Mouse (Mus musculus): Measurements from ENCODE around the gene 1700001P01Rik. TPM values are rescaled to one million over a fixed set of nuclear protein-coding genes. Genes with fewer than 3 reads are reported as not detected.
"Not testable (repeated sequence)": the region's sequence is repeated elsewhere in the genome, so short reads cannot be mapped to it uniquely, and the experiment has no call there.

The 1700001P01Rik gene
- polyA plus RNA-seq, 1 experiment from 2014 or later, result 0.98 TPM

GRCm38 (mm10) chr11:97799994-97800690 is 24.4 kb upstream of the 1700001P01Rik start:
- no peaks in the 10 kb centered on the region for H3K27me3 ChIP-seq
- H3K4me2 ChIP-seq (replicated peaks), result peak overlapping the region; percentile 77
- peaks cover 37% of the 10 kb centered on the region for H3K4me1 ChIP-seq
- H3K36me3 ChIP-seq, result no peaks in the 10 kb centered on the region
- peak; percentile 62 for ATAC-seq (ENCODE audit: low FRiP score)
- H3K4me3 ChIP-seq, result peak overlapping the region; percentile 93
- H3K9ac ChIP-seq, result peak overlapping the region; percentile 92
- under 1% methylated on average over 19 of the region's 43 CpGs for WGBS
- H3K9me3 ChIP-seq (replicated peaks), result no peaks in the 10 kb centered on the region
- H3K27ac ChIP-seq, result peak overlapping the region; percentile 98

GRCm38 (mm10) chr11:97799146-97799993 is 23.7 kb upstream of the 1700001P01Rik start:
- under 1% methylated on average over 64 of the region's 71 CpGs for WGBS
- no peaks in the 10 kb centered on the region for H3K36me3 ChIP-seq
- peak overlapping the region; percentile 93 for H3K4me3 ChIP-seq
- ATAC-seq (ENCODE audit: low FRiP score), result peak; percentile 83
- no peaks in the 10 kb centered on the region for H3K9me3 ChIP-seq (replicated peaks)
- H3K27ac ChIP-seq, result peak overlapping the region; percentile 98
- peak overlapping the region; percentile 92 for H3K9ac ChIP-seq
- H3K27me3 ChIP-seq, result no peaks in the 10 kb centered on the region
- H3K4me1 ChIP-seq, result peaks cover 30% of the 10 kb centered on the region
- H3K4me2 ChIP-seq (replicated peaks), result peak overlapping the region; percentile 77

DNA sequence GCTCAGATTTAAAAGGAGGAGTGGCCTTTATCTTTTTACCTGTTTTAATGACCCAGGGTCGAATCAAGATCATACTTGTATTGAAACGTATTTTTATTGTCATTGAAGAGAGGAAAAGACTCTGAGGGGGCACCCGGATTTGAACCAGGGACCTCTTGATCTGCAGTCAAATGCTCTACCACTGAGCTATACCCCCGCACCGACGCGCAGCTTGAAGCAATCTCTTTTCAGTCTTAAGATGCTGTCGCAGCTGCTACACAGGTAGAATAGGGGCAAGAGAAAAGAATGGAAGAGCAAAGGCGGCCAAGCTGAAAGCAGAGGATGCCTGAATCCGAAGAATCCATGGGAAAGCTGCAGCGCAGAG is 23.0 kb upstream of the 1700001P01Rik start, which contains the start of gene Lasp1:
TSS of gene Lasp1 (plus strand) at position 219 of the 364 bp plus-strand sequence.
- no peaks in the 10 kb centered on the region for H3K9me3 ChIP-seq (replicated peaks)
- H3K27me3 ChIP-seq, result no peaks in the 10 kb centered on the region
- H3K4me2 ChIP-seq (replicated peaks), result peak within 1 kb of the TSS; percentile 77
- H3K9ac ChIP-seq, result peak within 1 kb of the TSS; percentile 92
- ATAC-seq (ENCODE audit: low FRiP score), result peak; percentile 59
- H3K4me3 ChIP-seq, result peak within 1 kb of the TSS; percentile 93
- no peaks in the 10 kb centered on the region for H3K36me3 ChIP-seq
- H3K4me1 ChIP-seq, result peaks cover 23% of the 10 kb centered on the region
- WGBS, result under 1% methylated on average over 11 of the region's 11 CpGs
- peak within 1 kb of the TSS; percentile 98 for H3K27ac ChIP-seq

DNA sequence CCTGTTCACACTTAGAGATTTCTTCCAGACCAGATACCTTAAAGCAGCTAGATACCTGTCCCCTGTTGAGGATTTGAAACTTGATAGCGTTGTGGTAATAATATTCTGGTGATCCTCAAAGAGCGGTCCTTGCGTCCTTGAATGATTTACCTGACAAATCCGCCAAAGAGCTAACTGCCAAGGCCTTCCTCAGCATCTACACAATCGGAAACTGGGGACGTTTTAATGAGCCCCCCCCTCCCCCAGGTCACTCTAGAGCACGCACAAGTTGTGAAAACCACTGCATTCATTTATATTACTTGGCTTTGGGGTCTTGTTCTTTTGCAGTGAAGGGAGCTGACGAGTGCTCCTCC is 22.3 kb upstream of the 1700001P01Rik start:
- Histone ChIP-seq H3K4me1 (peaks cover 22% of the 10 kb centered on the region), H3K36me3 (no peaks in the 10 kb centered on the region), H3K27me3 (no peaks in the 10 kb centered on the region), H3K9ac (no peak overlapping the region), H3K4me2 (replicated peaks) (peak overlapping the region; percentile 77), H3K27ac (no peak overlapping the region), H3K9me3 (replicated peaks) (no peaks in the 10 kb centered on the region), H3K4me3 (peak overlapping the region; percentile 93; the same call in 1 of the 2 replicates)
- WGBS, result 34% methylated on average over 8 of the region's 8 CpGs
- ATAC-seq (ENCODE audit: low FRiP score), result no peak

DNA sequence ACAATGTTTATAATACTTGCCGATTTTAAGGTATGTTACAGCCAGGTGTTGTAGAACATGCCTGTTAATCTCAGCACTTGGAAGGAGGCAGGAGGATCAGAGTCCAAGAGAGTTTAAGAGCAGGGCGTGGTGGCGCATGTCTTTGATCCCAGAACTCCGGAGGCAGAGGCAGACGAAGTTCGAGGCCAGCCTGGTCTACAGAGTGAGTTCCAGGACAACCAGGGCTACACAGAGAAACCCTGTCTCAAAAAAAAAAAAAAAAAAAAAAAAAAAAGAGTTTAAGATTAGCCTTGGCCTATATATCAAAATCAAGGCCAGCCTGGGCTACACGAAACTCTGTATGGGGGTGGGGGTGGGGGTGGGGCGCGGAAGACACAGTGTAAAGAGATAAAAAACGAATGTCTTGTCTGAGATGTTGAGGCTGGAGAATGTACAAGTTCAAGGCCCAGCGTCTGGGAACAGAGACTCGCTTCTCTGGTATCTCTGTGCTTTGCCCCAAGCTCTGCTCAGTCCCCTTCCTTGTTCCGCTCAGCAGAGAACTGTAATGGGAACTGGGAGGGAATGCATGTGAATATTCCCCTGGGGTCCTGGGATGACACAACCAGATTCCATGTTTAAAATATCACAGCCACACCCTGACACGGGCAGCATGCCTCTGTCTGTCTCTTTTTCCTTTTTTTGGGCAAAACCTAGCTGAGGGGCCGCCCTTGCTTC is 21.8 kb upstream of the 1700001P01Rik start:
- no peaks in the 10 kb centered on the region for H3K27me3 ChIP-seq
- ATAC-seq (ENCODE audit: low FRiP score), result no peak
- H3K4me1 ChIP-seq, result peaks cover 22% of the 10 kb centered on the region
- no peak overlapping the region for H3K9ac ChIP-seq
- H3K4me3 ChIP-seq, result no peak overlapping the region
- H3K9me3 ChIP-seq (replicated peaks), result no peaks in the 10 kb centered on the region
- H3K4me2 ChIP-seq (replicated peaks), result no peak overlapping the region
- H3K36me3 ChIP-seq, result no peaks in the 10 kb centered on the region
- no peak overlapping the region for H3K27ac ChIP-seq
- WGBS, result 50% methylated on average over 15 of the region's 15 CpGs

- H3K9me3 ChIP-seq (replicated peaks), result no peaks in the 10 kb centered on the region
- no peak overlapping the region for H3K27ac ChIP-seq
- no peak overlapping the region for H3K9ac ChIP-seq
- peaks cover 16% of the 10 kb centered on the region for H3K4me1 ChIP-seq
- 4% methylated on average over 6 of the region's 6 CpGs for WGBS
- no peaks in the 10 kb centered on the region for H3K36me3 ChIP-seq
- no peak overlapping the region for H3K4me2 ChIP-seq (replicated peaks)
- H3K4me3 ChIP-seq, result no peak overlapping the region
- ATAC-seq (ENCODE audit: low FRiP score), result no peak
- no peaks in the 10 kb centered on the region for H3K27me3 ChIP-seq
Measured at GRCm38 (mm10) chr11:97796910-97797309, 21.2 kb upstream of the 1700001P01Rik start.

- H3K9me3 ChIP-seq (replicated peaks), result no peaks in the 10 kb centered on the region
- H3K4me2 ChIP-seq (replicated peaks), result no peak overlapping the region
- no peak overlapping the region for H3K27ac ChIP-seq
- H3K4me1 ChIP-seq, result 0 out of 2 replicates have a peak, but pooled peaks cover under 1% of the 10 kb centered on the region
- no peak overlapping the region for H3K4me3 ChIP-seq
- H3K27me3 ChIP-seq, result no peaks in the 10 kb centered on the region
- no peak overlapping the region for H3K9ac ChIP-seq
- no peaks in the 10 kb centered on the region for H3K36me3 ChIP-seq
- no peak for ATAC-seq (ENCODE audit: low FRiP score)
- WGBS, result 4% methylated on average over 2 of the region's 2 CpGs
Measured at GRCm38 (mm10) chr11:97793165-97793564, 17.4 kb upstream of the 1700001P01Rik start.

DNA sequence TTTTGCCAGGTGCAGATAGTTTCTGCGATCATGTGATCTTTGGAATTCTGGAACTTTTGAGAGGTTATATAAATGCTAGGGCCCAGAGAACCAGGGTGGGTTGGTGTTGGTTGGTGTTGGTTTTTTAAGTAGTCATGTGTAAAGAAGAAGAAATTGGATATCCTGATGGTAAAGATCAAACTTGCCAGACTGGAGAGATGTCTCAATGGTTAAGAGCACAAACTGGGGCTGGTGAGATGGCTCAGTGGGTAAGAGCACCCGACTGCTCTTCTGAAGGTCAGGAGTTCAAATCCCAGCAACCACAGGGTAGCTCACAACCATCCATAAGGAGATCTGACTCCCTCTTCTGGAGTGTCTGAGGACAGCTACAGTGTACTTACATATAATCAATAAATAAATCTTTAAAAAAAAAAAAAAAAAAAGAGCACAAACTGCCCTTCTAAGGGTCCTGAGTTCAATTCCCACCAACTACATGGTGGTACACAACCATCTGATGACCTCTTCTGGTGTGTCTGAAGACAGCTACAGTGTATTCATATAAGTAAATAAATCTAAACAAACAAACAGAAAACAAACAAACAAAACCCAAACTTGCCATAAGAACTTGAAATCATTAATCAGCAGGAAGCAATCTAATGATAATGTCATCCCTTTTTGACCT is 15.2 kb upstream of the 1700001P01Rik start:
- ATAC-seq (ENCODE audit: low FRiP score); H3K9ac ChIP-seq; H3K27ac ChIP-seq; H3K4me1 ChIP-seq; H3K9me3 ChIP-seq (replicated peaks); H3K27me3 ChIP-seq; H3K4me3 ChIP-seq; H3K4me2 ChIP-seq (replicated peaks); H3K36me3 ChIP-seq: not testable (repeated sequence)
- whole genome bisulfite sequencing, result 78% methylated on average over 2 of the region's 2 CpGs

GRCm38 (mm10) chr11:97789727-97790126 is 14.0 kb upstream of the 1700001P01Rik start:
- H3K4me1 ChIP-seq, result no peaks in the 10 kb centered on the region
- no peak for ATAC-seq (ENCODE audit: low FRiP score)
- H3K4me3 ChIP-seq, result no peak overlapping the region
- H3K9me3 ChIP-seq (replicated peaks), result no peaks in the 10 kb centered on the region
- no peaks in the 10 kb centered on the region for H3K36me3 ChIP-seq
- no peaks in the 10 kb centered on the region for H3K27me3 ChIP-seq
- WGBS, result 88% methylated on average over 5 of the region's 5 CpGs
- H3K4me2 ChIP-seq (replicated peaks), result no peak overlapping the region
- no peak overlapping the region for H3K27ac ChIP-seq
- no peak overlapping the region for H3K9ac ChIP-seq

GRCm38 (mm10) chr11:97787961-97788360 is 12.2 kb upstream of the 1700001P01Rik start:
- peaks cover 3% of the 10 kb centered on the region; the same call in 1 of the 2 replicates for H3K4me1 ChIP-seq
- H3K4me2 ChIP-seq (replicated peaks), result no peak overlapping the region
- no peaks in the 10 kb centered on the region for H3K36me3 ChIP-seq
- no peak overlapping the region for H3K9ac ChIP-seq
- no peak overlapping the region for H3K27ac ChIP-seq
- WGBS, result 91% methylated on average over 3 of the region's 3 CpGs
- ATAC-seq (ENCODE audit: low FRiP score), result no peak
- no peaks in the 10 kb centered on the region for H3K27me3 ChIP-seq
- no peak overlapping the region for H3K4me3 ChIP-seq
- H3K9me3 ChIP-seq (replicated peaks), result no peaks in the 10 kb centered on the region

- Histone ChIP-seq H3K4me1 (peaks cover 24% of the 10 kb centered on the region), H3K9me3 (replicated peaks) (no peaks in the 10 kb centered on the region), H3K27me3 (no peaks in the 10 kb centered on the region), H3K36me3 (peaks cover 34% of the 10 kb centered on the region), H3K4me2 (replicated peaks) (peak overlapping the region; percentile 86), H3K9ac (peak overlapping the region; percentile 99), H3K27ac (peak overlapping the region; percentile 94), H3K4me3 (peak overlapping the region; percentile 98)
- ATAC-seq (ENCODE audit: low FRiP score), result no peak; the same call in 1 of the 2 replicates
- 0% methylated on average over 10 of the region's 10 CpGs for WGBS
Measured at GRCm38 (mm10) chr11:97782564-97782895, 6.8 kb upstream of the 1700001P01Rik start.

Measured in hindbrain, embryonic 12.5 days (tissue).